Mouse (Mus musculus): Measurements from ENCODE around the gene Map7. TPM values are rescaled to one million over a fixed set of nuclear protein-coding genes. Genes with fewer than 3 reads are reported as not detected.

Gene Map7
- polyA plus RNA-seq, 1 experiment = 0.23 TPM

DNA sequence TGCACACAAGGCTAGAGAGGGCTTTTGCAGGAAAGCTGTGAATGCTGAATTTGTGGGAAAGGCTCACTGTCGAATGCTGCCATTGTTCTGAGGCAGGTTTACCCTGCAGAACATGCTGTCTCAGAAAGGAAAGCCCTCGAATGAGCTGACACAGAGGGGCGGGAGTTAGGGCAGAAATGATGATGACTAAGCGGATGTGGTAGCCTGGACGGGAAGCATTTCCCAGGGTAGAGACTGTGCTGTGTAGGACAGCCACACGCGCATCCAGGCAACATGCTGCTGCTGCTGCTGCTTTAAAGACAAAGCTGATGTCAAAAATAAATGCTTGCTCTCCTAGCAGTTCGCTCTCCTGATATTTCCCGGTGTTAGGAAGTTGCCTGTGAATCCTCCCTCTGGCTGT is 24.9 kb upstream of the Map7 start:
- H3K4me3 ChIP-seq (ENCODE audit: insufficient read depth, low read length) = no peak overlapping the region
- no peak overlapping the region for H3K27ac ChIP-seq (ENCODE audit: insufficient read depth, low read length)
- H3K4me1 ChIP-seq (ENCODE audit: control insufficient read depth, insufficient read depth, low read length) = peaks cover 3% of the 10 kb centered on the region; the same call in 1 of the 2 replicates
- no peak for TF ChIP-seq CTCF (IDR thresholded peaks at IDR 0.05; ENCODE audit: borderline replicate concordance, insufficient read depth, low read length)
- no peak; the same call in 1 of the 2 replicates for TF ChIP-seq POLR2A (IDR thresholded peaks at IDR 0.05; ENCODE audit: low read depth, low read length)

DNA sequence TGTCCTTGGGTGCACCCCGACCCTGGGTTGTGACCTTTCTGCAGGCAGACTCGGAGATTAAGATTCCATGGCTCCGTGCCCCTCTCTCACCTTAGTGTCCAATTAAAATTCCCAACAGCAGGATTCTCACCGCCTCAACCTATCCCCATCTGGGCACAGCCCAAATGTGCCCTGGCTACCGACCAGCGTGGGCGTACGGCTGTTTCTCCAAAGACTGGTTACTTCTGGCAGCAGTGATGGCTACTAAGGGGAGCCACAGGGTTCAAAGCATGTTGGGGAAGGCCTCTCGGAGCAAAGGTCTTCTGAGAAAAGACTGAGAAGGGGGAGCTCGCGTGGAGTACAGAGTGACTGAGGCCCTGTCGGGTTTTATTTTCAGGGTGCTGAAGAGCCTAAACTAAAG is 23.7 kb upstream of the Map7 start:
- Histone ChIP-seq H3K4me1 (ENCODE audit: control insufficient read depth, insufficient read depth, low read length) (peaks cover 3% of the 10 kb centered on the region; the same call in 1 of the 2 replicates), H3K27ac (ENCODE audit: insufficient read depth, low read length) (no peak overlapping the region), H3K4me3 (ENCODE audit: insufficient read depth, low read length) (no peak overlapping the region)
- no peak for TF ChIP-seq POLR2A (IDR thresholded peaks at IDR 0.05; ENCODE audit: low read depth, low read length)
- no peak for TF ChIP-seq CTCF (IDR thresholded peaks at IDR 0.05; ENCODE audit: borderline replicate concordance, insufficient read depth, low read length)

DNA sequence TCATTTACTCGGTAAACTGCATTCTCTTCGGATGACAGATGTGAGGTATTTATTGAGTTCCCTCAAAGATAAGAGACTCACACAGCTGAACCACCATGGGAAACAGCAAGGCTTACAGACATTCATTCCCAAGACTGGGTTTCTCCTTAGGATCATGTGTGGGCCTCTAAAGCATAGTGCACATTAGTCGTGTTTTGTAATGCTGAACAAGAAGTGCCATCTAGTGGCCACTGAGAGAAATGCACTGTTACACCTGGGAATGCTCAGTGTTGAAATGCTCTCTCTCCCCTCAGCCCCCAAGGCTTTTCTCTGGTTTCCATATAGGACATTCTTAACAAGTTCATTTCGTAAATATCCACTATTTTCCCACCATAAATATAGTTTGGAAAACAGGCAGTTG is 23.0 kb upstream of the Map7 start:
- Histone ChIP-seq H3K27ac (ENCODE audit: insufficient read depth, low read length) (no peak overlapping the region), H3K4me3 (ENCODE audit: insufficient read depth, low read length) (no peak overlapping the region), H3K4me1 (ENCODE audit: control insufficient read depth, insufficient read depth, low read length) (peaks cover 3% of the 10 kb centered on the region; the same call in 1 of the 2 replicates)
- TF ChIP-seq CTCF (IDR thresholded peaks at IDR 0.05; ENCODE audit: borderline replicate concordance, insufficient read depth, low read length) = peak; percentile 39; the same call in 1 of the 2 replicates
- no peak for TF ChIP-seq POLR2A (IDR thresholded peaks at IDR 0.05; ENCODE audit: low read depth, low read length)

DNA sequence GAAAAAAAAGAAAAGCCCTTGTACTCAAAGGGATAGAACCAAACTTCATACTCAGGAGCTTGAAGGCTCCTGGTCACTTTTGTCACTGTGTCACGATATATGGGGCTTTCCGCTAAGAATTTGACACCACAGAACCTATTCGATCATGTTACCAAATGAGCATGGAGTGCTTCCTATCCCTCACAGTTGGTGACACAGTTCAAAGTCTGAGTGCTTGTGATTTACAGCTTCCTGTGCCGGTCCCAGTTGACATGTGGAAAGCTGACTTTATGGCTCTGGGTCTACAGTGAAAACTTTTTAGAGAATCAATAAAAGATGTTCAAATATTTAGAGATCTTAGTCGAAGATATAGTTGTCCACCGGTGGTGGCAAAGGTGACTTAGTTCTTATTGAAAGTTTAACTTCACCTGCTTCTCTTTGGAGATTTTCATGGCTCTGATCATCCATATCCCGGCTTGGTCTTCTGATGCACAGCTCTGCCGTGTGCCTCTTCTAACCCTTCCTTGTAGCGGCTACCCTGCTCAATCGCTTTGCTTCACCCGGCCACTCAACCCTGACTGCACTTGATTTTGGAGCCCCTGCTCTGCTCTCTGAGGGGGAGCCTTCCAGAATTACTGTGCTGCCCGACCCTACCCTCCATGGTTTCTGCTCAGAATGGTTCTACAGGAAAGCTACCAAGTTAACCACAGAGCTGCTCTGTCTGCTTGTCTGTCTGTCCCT is 15.2 kb upstream of the Map7 start:
- Histone ChIP-seq H3K4me3 (ENCODE audit: insufficient read depth, low read length) (no peak overlapping the region), H3K4me1 (ENCODE audit: control insufficient read depth, insufficient read depth, low read length) (no peaks in the 10 kb centered on the region), H3K27ac (ENCODE audit: insufficient read depth, low read length) (no peak overlapping the region)
- TF ChIP-seq CTCF (IDR thresholded peaks at IDR 0.05; ENCODE audit: borderline replicate concordance, insufficient read depth, low read length) = no peak
- no peak for TF ChIP-seq POLR2A (IDR thresholded peaks at IDR 0.05; ENCODE audit: low read depth, low read length)

DNA sequence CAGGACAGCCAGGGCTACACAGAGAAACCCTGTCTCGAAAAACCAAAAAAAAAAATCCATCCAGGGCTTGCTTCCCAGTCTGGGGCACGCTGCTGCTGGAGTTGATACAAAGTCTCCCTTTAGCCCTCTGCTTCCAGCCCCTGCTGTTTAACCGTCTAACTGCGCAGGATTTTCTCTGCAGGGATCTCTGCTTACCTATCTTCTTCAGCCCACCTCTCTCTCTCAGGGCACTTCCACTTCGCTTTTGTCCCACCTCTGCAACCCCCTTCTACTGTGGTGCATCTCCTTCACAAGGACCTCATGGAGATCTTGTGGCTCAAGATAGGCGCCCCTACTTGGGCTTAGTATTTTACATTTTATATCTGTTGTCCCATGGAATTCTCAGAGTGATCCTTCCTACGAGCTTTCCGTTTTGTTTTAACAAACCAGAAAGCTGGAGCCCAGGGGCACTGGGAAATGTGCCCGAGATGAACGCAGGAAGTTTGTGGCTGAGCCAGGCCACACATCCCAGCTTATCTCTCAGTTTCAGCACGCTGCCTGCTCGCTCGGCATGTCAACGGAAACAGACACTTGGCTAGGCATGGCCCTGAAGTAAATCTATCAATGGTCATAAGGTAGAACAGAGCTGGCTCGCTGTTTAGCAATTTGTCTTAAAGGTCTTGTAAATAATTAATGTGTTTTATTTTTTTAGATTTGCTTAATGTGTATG is 12.8 kb upstream of the Map7 start:
- Histone ChIP-seq H3K27ac (ENCODE audit: insufficient read depth, low read length) (no peak overlapping the region), H3K4me1 (ENCODE audit: control insufficient read depth, insufficient read depth, low read length) (no peaks in the 10 kb centered on the region), H3K4me3 (ENCODE audit: insufficient read depth, low read length) (no peak overlapping the region)
- no peak for TF ChIP-seq CTCF (IDR thresholded peaks at IDR 0.05; ENCODE audit: borderline replicate concordance, insufficient read depth, low read length)
- no peak for TF ChIP-seq POLR2A (IDR thresholded peaks at IDR 0.05; ENCODE audit: low read depth, low read length)

GRCm38 (mm10) chr10:20136505-20136904 is 11.8 kb upstream of the Map7 start:
- TF ChIP-seq CTCF (IDR thresholded peaks at IDR 0.05; ENCODE audit: borderline replicate concordance, insufficient read depth, low read length) (no peak), POLR2A (IDR thresholded peaks at IDR 0.05; ENCODE audit: low read depth, low read length) (no peak)
- no peaks in the 10 kb centered on the region for H3K4me1 ChIP-seq (ENCODE audit: control insufficient read depth, insufficient read depth, low read length)
- H3K4me3 ChIP-seq (ENCODE audit: insufficient read depth, low read length) = no peak overlapping the region
- no peak overlapping the region for H3K27ac ChIP-seq (ENCODE audit: insufficient read depth, low read length)

- Histone ChIP-seq H3K27ac (ENCODE audit: insufficient read depth, low read length) (no peak overlapping the region), H3K4me3 (ENCODE audit: insufficient read depth, low read length) (no peak overlapping the region), H3K4me1 (ENCODE audit: control insufficient read depth, insufficient read depth, low read length) (no peaks in the 10 kb centered on the region)
- TF ChIP-seq POLR2A (IDR thresholded peaks at IDR 0.05; ENCODE audit: low read depth, low read length) = no peak
- no peak for TF ChIP-seq CTCF (IDR thresholded peaks at IDR 0.05; ENCODE audit: borderline replicate concordance, insufficient read depth, low read length)
Measured at GRCm38 (mm10) chr10:20141376-20141775, 6.9 kb upstream of the Map7 start.

DNA sequence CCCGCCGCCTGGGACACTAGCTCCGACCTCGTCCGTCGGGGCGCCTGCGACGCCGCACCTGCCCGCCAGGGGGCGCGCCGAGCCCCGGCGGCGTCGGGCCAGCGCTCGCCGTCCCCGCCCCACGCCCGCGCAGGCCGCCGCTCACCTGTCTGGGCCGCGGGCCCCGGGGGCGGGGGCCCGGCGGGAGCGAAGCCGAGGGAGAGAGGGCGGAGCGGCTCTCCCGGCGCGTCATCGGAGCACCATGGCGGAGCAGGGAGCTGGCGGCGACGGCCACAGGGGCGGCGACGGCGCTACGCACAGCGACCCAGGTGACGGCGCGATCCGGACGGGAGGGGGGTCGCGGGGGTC is 476 bp downstream of the Map7 start:
- TF ChIP-seq CTCF (IDR thresholded peaks at IDR 0.05; ENCODE audit: borderline replicate concordance, insufficient read depth, low read length) (no peak), POLR2A (IDR thresholded peaks at IDR 0.05; ENCODE audit: low read depth, low read length) (no peak)
- no peaks in the 10 kb centered on the region; the same call in 1 of the 2 replicates for H3K4me1 ChIP-seq (ENCODE audit: control insufficient read depth, insufficient read depth, low read length)
- H3K4me3 ChIP-seq (ENCODE audit: insufficient read depth, low read length) = peak overlapping the region; percentile 33
- no peak overlapping the region for H3K27ac ChIP-seq (ENCODE audit: insufficient read depth, low read length)

DNA sequence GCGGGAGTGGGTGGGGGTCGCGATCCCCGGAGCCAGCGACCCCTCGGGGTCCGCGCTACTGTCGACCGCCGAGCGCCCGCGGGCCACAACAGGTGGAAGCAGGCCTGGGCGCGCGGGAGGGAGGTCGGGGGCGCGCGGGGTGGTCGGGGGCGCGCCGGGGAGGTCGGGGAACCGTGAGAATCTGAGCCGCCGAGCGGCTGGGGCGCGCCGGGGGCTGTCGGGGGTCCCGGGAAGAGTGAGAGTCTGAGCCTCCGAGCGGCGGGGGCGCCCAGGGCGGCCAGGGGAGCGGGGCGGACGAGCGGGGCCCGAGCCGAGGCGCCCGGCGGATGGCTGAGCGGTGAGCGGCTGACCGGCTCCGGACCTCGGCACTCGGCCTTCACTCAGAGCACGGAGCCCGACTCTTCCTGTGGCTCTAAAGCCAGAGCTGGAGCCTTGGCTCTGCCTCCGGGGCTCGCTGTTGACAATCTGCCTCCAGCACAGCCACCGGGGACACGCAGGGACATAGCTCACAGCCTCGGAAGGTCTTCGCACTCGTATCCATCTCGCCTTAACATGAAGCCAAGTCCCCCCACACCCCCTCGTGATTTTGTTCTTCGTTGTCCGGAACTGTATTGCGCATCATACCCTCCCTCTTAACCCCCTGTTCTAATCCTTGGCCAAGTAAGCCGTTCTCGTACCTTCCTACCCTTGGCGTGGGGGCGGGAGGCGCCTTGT is 1.0 kb downstream of the Map7 start:
- H3K4me1 ChIP-seq (ENCODE audit: control insufficient read depth, insufficient read depth, low read length) = no peaks in the 10 kb centered on the region; the same call in 1 of the 2 replicates
- no peak for TF ChIP-seq POLR2A (IDR thresholded peaks at IDR 0.05; ENCODE audit: low read depth, low read length)
- no peak for TF ChIP-seq CTCF (IDR thresholded peaks at IDR 0.05; ENCODE audit: borderline replicate concordance, insufficient read depth, low read length)
- H3K27ac ChIP-seq (ENCODE audit: insufficient read depth, low read length) = no peak overlapping the region
- peak overlapping the region; percentile 33 for H3K4me3 ChIP-seq (ENCODE audit: insufficient read depth, low read length)
